Mouse (Mus musculus) kidney, embryonic 15.5 days (tissue): ENCODE data around the gene Map3k7. TPM values are rescaled to one million over a fixed set of nuclear protein-coding genes. Genes with fewer than 3 reads are reported as not detected.

Experiments
- ATAC-seq: fragments of 200-750 bp; cut with Nextera tagmentation; replicated peaks from 2 replicates; pipeline ENCODE4 v1.8.0; 2017; ENCODE audit warnings: moderate TSS enrichment; ENCODE audit not compliant: low FRiP score
- H3K27ac ChIP-seq: fragments of 300-500 bp; sonication (generic); 2 replicates; pipeline ENCODE4 v1.5.1; 2015; ENCODE audit warnings: mild to moderate bottlenecking, inconsistent platforms
- H3K27me3 ChIP-seq: fragments of 300-500 bp; sonication (generic); 2 replicates; pipeline ENCODE4 v1.6.1; 2015; ENCODE audit warnings: inconsistent platforms
- H3K36me3 ChIP-seq: fragments of 300-500 bp; sonication (generic); 2 replicates; pipeline ENCODE4 v1.6.1; 2015; ENCODE audit warnings: inconsistent platforms
- H3K4me1 ChIP-seq: fragments of 300-500 bp; sonication (generic); 2 replicates; pipeline ENCODE4 v1.6.1; 2015; ENCODE audit warnings: inconsistent platforms
- H3K4me2 ChIP-seq: fragments of 300-500 bp; sonication (generic); 2 replicates; pipeline ENCODE4 v1.6.1; 2015; ENCODE audit warnings: moderate library complexity, mild to moderate bottlenecking, inconsistent platforms
- H3K4me3 ChIP-seq: fragments of 300-500 bp; sonication (generic); replicated peaks from 2 replicates; pipeline ENCODE4 v1.5.1; 2015; ENCODE audit warnings: mild to moderate bottlenecking, inconsistent platforms
- H3K9ac ChIP-seq: fragments of 300-500 bp; sonication (generic); 2 replicates; pipeline ENCODE4 v1.6.1; 2015; ENCODE audit warnings: mild to moderate bottlenecking, inconsistent platforms
- H3K9me3 ChIP-seq: fragments of 300-500 bp; sonication (generic); replicated peaks from 2 replicates; pipeline ENCODE4 v1.6.1; 2016; ENCODE audit warnings: inconsistent platforms
- WGBS: fragments of 180-500 bp; shearing (Covaris S2); methylation state at CpG from one replicate; pipeline ENCODE4 v1.1.7; 2015; ENCODE audit warnings: mixed read lengths; 5-methylcytosine and 5-hydroxymethylcytosine counted together
- polyA plus RNA-seq: library from polyadenylated mRNA; unstranded; fragments of >200 nt; fragmentation: Nextera tagmentation; extraction: Ambion mirVana; gene quantifications from 2 replicates; pipeline ENCODE4 v1.2.1, GENCODE M21; 2015

The Map3k7 gene
- polyA plus RNA-seq, 1 experiment from 2014 or later: 35.4 TPM

- Histone ChIP-seq H3K4me3 (no peak overlapping the region), H3K27me3 (no peaks in the 10 kb centered on the region), H3K4me1 (peaks cover 15% of the 10 kb centered on the region), H3K9me3 (no peaks in the 10 kb centered on the region), H3K36me3 (no peaks in the 10 kb centered on the region), H3K27ac (no peak overlapping the region), H3K4me2 (no peak overlapping the region), H3K9ac (no peak overlapping the region)
- no peak for ATAC-seq
- WGBS: 22% methylated on average over 7 of the region's 7 CpGs
Measured at GRCm38 (mm10) chr4:32037267-32037666, 73.4 kb downstream of the Map3k7 start.

- Histone ChIP-seq H3K9ac (no peak overlapping the region), H3K27ac (peak overlapping the region; percentile 67), H3K4me3 (no peak overlapping the region), H3K36me3 (no peaks in the 10 kb centered on the region), H3K4me2 (no peak overlapping the region; the same call in 1 of the 2 replicates), H3K9me3 (no peaks in the 10 kb centered on the region), H3K4me1 (peaks cover 17% of the 10 kb centered on the region), H3K27me3 (no peaks in the 10 kb centered on the region)
- WGBS: 40% methylated on average over 15 of the region's 15 CpGs
- ATAC-seq: peak; percentile 92
Measured at GRCm38 (mm10) chr4:32041741-32042452, 78.0 kb downstream of the Map3k7 start.

DNA sequence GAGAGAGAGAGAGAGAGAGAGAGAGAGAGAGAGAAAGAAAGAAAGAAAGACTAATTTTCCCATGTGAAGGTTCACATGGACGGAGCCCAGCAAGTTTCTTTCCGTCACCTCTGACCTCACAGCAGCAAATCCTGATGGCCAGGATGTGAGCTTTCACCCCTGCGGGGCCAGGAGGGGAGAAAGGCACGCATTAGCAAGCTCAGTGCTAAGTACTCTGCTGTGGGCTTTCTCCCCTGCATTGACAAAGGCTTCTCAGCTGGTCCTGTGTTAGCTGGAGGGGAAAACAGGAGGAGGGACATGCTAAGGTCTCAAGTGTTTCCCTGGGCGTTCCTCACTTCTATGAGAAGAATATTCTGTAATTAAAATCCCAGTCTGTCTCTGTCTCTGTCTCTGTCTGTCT, 81.3 kb downstream of the Map3k7 start:
- no peaks in the 10 kb centered on the region for H3K36me3 ChIP-seq
- no peak overlapping the region for H3K4me3 ChIP-seq
- H3K9me3 ChIP-seq: no peaks in the 10 kb centered on the region
- peaks cover 13% of the 10 kb centered on the region for H3K4me1 ChIP-seq
- 12% methylated on average over 5 of the region's 5 CpGs for WGBS
- no peak overlapping the region for H3K9ac ChIP-seq
- 0 out of 2 replicates have a peak, but pooled peaks have one; percentile 38 for ATAC-seq
- no peak overlapping the region for H3K4me2 ChIP-seq
- no peak overlapping the region for H3K27ac ChIP-seq
- no peaks in the 10 kb centered on the region for H3K27me3 ChIP-seq

DNA sequence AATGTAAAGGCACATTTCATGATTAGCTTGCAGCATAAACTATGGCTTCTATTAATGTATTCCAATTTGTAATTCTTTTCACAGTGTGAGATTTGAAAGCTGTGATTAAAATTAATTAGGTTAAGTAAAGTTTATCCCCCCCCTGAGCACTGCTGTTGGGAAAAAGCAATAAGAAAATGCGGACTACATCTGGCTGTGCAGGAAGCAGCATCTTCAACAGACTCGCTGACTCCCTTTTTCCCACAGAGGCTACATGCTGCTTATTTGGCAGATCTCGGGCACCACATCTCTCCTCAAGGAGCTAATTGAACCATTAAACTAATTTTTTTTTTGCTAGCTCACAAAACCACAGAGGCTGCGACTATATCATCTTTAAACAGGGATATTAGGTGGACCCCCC, 85.9 kb downstream of the Map3k7 start:
- 68% methylated on average over 4 of the region's 4 CpGs for whole genome bisulfite sequencing
- Histone ChIP-seq H3K9me3 (no peaks in the 10 kb centered on the region), H3K36me3 (no peaks in the 10 kb centered on the region), H3K9ac (no peak overlapping the region), H3K27ac (no peak overlapping the region), H3K4me3 (no peak overlapping the region), H3K27me3 (no peaks in the 10 kb centered on the region), H3K4me2 (no peak overlapping the region), H3K4me1 (peaks cover 7% of the 10 kb centered on the region)
- ATAC-seq: no peak

GRCm38 (mm10) chr4:32053171-32053570, 89.3 kb downstream of the Map3k7 start:
- Histone ChIP-seq H3K4me2 (no peak overlapping the region), H3K4me3 (no peak overlapping the region), H3K36me3 (no peaks in the 10 kb centered on the region), H3K27me3 (no peaks in the 10 kb centered on the region), H3K9me3 (no peaks in the 10 kb centered on the region), H3K4me1 (peaks cover 11% of the 10 kb centered on the region), H3K9ac (no peak overlapping the region), H3K27ac (no peak overlapping the region)
- ATAC-seq: no peak
- 72% methylated on average over 14 of the region's 14 CpGs for WGBS

- H3K4me3 ChIP-seq: peak overlapping the region; percentile 50
- H3K4me2 ChIP-seq: peak overlapping the region; percentile 75
- H3K27ac ChIP-seq: no peak overlapping the region
- peak overlapping the region; percentile 57 for H3K9ac ChIP-seq
- WGBS: 24% methylated on average over 21 of the region's 21 CpGs
- ATAC-seq: peak; percentile 85
- no peaks in the 10 kb centered on the region for H3K27me3 ChIP-seq
- H3K4me1 ChIP-seq: peaks cover 11% of the 10 kb centered on the region
- H3K9me3 ChIP-seq: no peaks in the 10 kb centered on the region
- H3K36me3 ChIP-seq: no peaks in the 10 kb centered on the region
Measured at GRCm38 (mm10) chr4:32055151-32056052, 91.5 kb downstream of the Map3k7 start.

- Histone ChIP-seq H3K36me3 (no peaks in the 10 kb centered on the region), H3K9ac (no peak overlapping the region), H3K4me2 (no peak overlapping the region), H3K4me1 (peaks cover 11% of the 10 kb centered on the region), H3K27me3 (no peaks in the 10 kb centered on the region), H3K4me3 (no peak overlapping the region), H3K27ac (no peak overlapping the region), H3K9me3 (no peaks in the 10 kb centered on the region)
- 77% methylated on average over 7 of the region's 7 CpGs for WGBS
- no peak for ATAC-seq
Measured at GRCm38 (mm10) chr4:32056441-32056840, 92.5 kb downstream of the Map3k7 start.

GRCm38 (mm10) chr4:32057102-32057501, 93.2 kb downstream of the Map3k7 start:
- H3K9ac ChIP-seq: no peak overlapping the region
- no peak overlapping the region for H3K4me3 ChIP-seq
- 0 out of 2 replicates have a peak, but pooled peaks have one; percentile 52 for ATAC-seq
- no peak overlapping the region for H3K27ac ChIP-seq
- WGBS: 46% methylated on average over 5 of the region's 5 CpGs
- H3K36me3 ChIP-seq: no peaks in the 10 kb centered on the region
- H3K4me2 ChIP-seq: no peak overlapping the region
- H3K27me3 ChIP-seq: no peaks in the 10 kb centered on the region
- H3K4me1 ChIP-seq: peaks cover 11% of the 10 kb centered on the region
- no peaks in the 10 kb centered on the region for H3K9me3 ChIP-seq

DNA sequence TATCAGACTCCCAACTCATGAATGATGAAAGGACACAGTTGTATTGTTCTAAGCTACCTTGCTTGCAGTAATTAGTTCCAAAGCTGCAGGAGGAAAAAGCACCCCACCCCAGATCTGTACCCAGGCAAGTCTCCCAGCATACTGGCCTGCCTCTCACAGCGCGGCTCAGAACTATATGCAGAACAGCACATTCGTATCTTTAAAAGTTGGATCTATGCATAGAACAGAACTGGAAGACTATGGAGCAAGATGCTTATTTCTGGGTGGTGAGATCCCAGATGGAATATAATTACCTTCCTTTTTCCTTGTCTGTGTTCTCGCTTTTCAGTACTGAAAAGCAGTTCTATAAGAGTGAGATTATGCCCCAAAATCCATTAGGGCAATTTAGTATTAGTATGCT, 96.8 kb downstream of the Map3k7 start:
- H3K27me3 ChIP-seq: no peaks in the 10 kb centered on the region

DNA sequence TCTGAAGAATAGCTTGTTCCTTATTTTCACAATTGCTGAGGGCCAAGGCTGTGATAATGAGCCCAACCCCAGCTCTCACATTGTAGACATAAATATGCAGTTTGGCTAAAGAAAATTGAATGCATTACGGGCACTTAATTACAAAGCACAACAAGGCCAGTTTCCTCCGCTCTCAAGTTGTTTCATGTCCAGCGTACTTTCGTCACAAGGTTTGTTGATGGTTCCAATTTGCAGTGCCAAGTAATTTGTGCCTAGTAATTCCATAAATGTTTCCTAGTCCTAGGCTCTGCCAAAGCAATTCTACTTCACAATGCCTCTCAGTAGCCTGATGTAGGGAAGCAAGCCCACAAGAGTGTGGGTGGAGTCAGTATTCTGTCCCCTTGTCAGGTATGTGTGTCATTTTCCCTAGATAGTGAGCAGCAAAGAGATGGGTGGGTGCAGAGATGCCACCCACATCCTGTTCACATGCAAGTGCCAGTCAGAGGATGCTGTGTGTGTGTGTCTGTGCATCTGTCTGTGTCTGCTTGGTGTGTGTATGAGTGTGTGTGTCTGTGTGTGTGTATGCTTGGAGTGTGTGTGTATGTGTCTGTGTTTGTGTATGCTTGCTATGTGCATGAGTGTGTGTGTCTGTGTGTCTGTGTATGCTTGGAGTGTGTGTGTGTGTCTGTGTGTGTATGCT, 98.6 kb downstream of the Map3k7 start:
- H3K9ac ChIP-seq: no peak overlapping the region
- H3K4me3 ChIP-seq: no peak overlapping the region
- H3K27ac ChIP-seq: no peak overlapping the region
- H3K9me3 ChIP-seq: no peaks in the 10 kb centered on the region
- H3K4me2 ChIP-seq: no peak overlapping the region
- 88% methylated on average over 4 of the region's 4 CpGs for WGBS
- ATAC-seq: no peak
- H3K27me3 ChIP-seq: no peaks in the 10 kb centered on the region
- H3K36me3 ChIP-seq: no peaks in the 10 kb centered on the region
- H3K4me1 ChIP-seq: no peaks in the 10 kb centered on the region

More for the DNA sequence above, 96.8 kb downstream of the Map3k7 start:
- no peak for ATAC-seq
- Histone ChIP-seq H3K4me3 (no peak overlapping the region), H3K4me1 (no peaks in the 10 kb centered on the region; the same call in 1 of the 2 replicates), H3K27ac (no peak overlapping the region), H3K9ac (no peak overlapping the region), H3K9me3 (no peaks in the 10 kb centered on the region), H3K4me2 (no peak overlapping the region), H3K36me3 (no peaks in the 10 kb centered on the region)
- 91% methylated on average over 4 of the region's 4 CpGs for WGBS

- WGBS: 83% methylated on average over 3 of the region's 3 CpGs
- Histone ChIP-seq H3K4me3 (no peak overlapping the region), H3K9me3 (no peaks in the 10 kb centered on the region), H3K4me2 (no peak overlapping the region), H3K4me1 (no peaks in the 10 kb centered on the region), H3K27me3 (no peaks in the 10 kb centered on the region), H3K27ac (no peak overlapping the region), H3K9ac (no peak overlapping the region), H3K36me3 (no peaks in the 10 kb centered on the region)
- ATAC-seq: no peak
Measured at GRCm38 (mm10) chr4:32063291-32063690, 99.4 kb downstream of the Map3k7 start.
